Mouse (Mus musculus) intestine, embryonic 16.5 days (tissue): ENCODE measurements around the gene Gm13275. TPM values are rescaled to one million over a fixed set of nuclear protein-coding genes. Genes with fewer than 3 reads are reported as not detected.
A peak's percentile ranks its signal among the peaks of the same experiment; 100 is the strongest.
"Not testable (repeated sequence)": the region's sequence is repeated elsewhere in the genome, so short reads cannot be mapped to it uniquely, and the experiment has no call there.

ENCODE experiments used
- ATAC-seq: fragments of 200-750 bp; cut with Nextera tagmentation; 2 replicates; pipeline ENCODE4 v1.8.0; 2017; ENCODE audit warnings: moderate TSS enrichment, moderate library complexity
- H3K27ac ChIP-seq: fragments of 300-500 bp; sonication (generic); 2 replicates; pipeline ENCODE4 v1.5.1; 2014; ENCODE audit warnings: mild to moderate bottlenecking, low read length
- H3K27me3 ChIP-seq: fragments of 300-500 bp; sonication (generic); replicated peaks from 2 replicates; pipeline ENCODE4 v1.6.1; 2014; ENCODE audit warnings: low read length, control low read depth, mixed read lengths; ENCODE audit not compliant: control insufficient read depth, insufficient read depth
- H3K36me3 ChIP-seq: fragments of 300-500 bp; sonication (generic); 2 replicates; pipeline ENCODE4 v1.6.1; 2014; ENCODE audit warnings: low read length, control low read depth; ENCODE audit not compliant: control insufficient read depth, insufficient read depth
- H3K4me1 ChIP-seq: fragments of 300-500 bp; sonication (generic); 2 replicates; pipeline ENCODE4 v1.6.1; 2014; ENCODE audit warnings: low read length, control low read depth, mixed read lengths; ENCODE audit not compliant: control insufficient read depth, insufficient read depth
- H3K4me2 ChIP-seq: fragments of 300-500 bp; sonication (generic); 2 replicates; pipeline ENCODE4 v1.6.1; 2014; ENCODE audit warnings: low read depth, low read length, control low read depth
- H3K4me3 ChIP-seq: fragments of 300-500 bp; sonication (generic); 2 replicates; pipeline ENCODE4 v1.5.1; 2014; ENCODE audit warnings: mild to moderate bottlenecking, low read length
- H3K9ac ChIP-seq: fragments of 300-500 bp; sonication (generic); 2 replicates; pipeline ENCODE4 v1.6.1; 2014; ENCODE audit warnings: low read depth, low read length
- H3K9me3 ChIP-seq: fragments of 300-500 bp; sonication (generic); 2 replicates; pipeline ENCODE4 v1.6.1; 2016; ENCODE audit warnings: low read length, control low read depth; ENCODE audit not compliant: control insufficient read depth
- WGBS: fragments of 180-500 bp; shearing (Covaris S2); extraction: QIAGEN DNeasy Blood & Tissue Kit; methylation state at CpG from one replicate; pipeline ENCODE4 v1.1.7; 2014; 5-methylcytosine and 5-hydroxymethylcytosine counted together
- polyA plus RNA-seq: library from polyadenylated mRNA; unstranded; fragments of >200 nt; fragmentation: Nextera tagmentation; extraction: Ambion mirVana; gene quantifications from 2 replicates; pipeline ENCODE4 v1.2.1, GENCODE M21; 2015

Gene Gm13275
- polyA plus RNA-seq, 1 experiment from 2014 or later: not detected

DNA sequence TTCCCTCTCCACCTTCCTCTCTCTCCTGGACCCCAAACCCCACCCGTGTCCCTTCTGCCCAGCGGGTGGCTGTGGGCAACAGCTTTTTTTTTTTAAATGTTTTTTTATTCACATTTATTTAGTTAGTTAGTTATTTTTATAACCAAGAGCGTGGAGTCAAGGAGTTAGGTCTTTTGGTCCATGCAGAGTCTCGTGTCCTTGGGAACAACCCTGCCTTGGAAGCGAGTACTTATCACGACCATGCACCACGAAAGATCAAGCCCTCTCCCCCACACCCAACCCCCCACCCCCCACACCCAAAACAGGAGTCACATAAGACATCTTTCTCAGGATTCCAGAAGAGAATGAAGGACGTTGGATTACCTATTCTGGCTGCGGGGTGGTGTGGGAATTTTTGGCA, 31.9 kb upstream of the Gm13275 start:
- not testable (repeated sequence) for H3K4me2 ChIP-seq, H3K9ac ChIP-seq, ATAC-seq, H3K9me3 ChIP-seq, H3K27me3 ChIP-seq, H3K4me3 ChIP-seq, H3K27ac ChIP-seq, H3K4me1 ChIP-seq, H3K36me3 ChIP-seq
- WGBS: 65% methylated on average over 8 of the region's 9 CpGs

DNA sequence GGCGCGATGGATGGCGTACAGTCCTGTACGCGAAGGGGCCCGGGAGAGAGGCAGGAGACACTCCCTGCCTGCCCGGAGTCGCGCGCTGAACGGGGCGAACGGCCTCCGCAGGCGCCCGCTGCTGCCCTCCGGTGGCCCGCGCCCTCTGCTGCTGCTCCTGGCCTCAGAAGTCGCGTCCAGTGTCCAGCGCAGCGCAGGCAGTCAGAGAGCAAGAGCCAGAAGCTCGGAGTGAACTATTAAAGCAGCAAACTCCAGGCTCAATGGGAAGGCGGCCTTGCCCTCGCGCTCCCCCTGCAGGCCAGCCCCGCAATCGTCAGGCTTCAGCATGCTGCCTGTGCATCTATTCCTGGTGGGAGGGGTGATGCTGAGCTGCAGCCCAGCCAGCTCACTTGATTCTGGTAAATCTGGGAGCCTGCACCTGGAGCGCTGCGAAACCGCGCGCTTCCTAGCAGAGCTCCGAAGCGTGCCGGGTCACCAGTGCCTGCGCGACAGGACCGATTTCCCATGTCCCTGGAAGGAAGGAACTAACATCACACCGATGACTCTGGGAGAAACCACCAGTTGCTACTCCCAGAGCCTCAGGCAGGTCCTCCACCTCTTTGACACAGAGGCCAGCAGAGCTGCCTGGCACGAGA, 30.8 kb upstream of the Gm13275 start:
- H3K9me3 ChIP-seq, ATAC-seq, H3K4me1 ChIP-seq, H3K36me3 ChIP-seq, H3K27me3 ChIP-seq: not testable (repeated sequence)
- peak overlapping the region; percentile 61; the same call in 1 of the 2 replicates for H3K27ac ChIP-seq
- peak overlapping the region; percentile 39 for H3K4me3 ChIP-seq
- WGBS: 3% methylated on average over 22 of the region's 42 CpGs
- peak overlapping the region; percentile 47 for H3K4me2 ChIP-seq
- H3K9ac ChIP-seq: peak overlapping the region; percentile 54; the same call in 1 of the 2 replicates

- H3K4me2 ChIP-seq, H3K9me3 ChIP-seq, H3K9ac ChIP-seq, H3K36me3 ChIP-seq, H3K27me3 ChIP-seq, H3K4me3 ChIP-seq, ATAC-seq, H3K4me1 ChIP-seq, H3K27ac ChIP-seq: not testable (repeated sequence)
- no CpG with 5 or more reads among the region's 32 CpGs for WGBS
Observed at GRCm38 (mm10) chr4:88773534-88773933, 20.8 kb upstream of the Gm13275 start, which contains the start of gene Gm13290. Gm13290 (plus strand) TSS chr4:88773834.

GRCm38 (mm10) chr4:88776622-88777021, 17.7 kb upstream of the Gm13275 start, which contains the start of gene Gm13289:
Gm13289 (plus strand) TSS chr4:88776922.
- not testable (repeated sequence) for ATAC-seq, H3K4me2 ChIP-seq, H3K9me3 ChIP-seq, H3K4me3 ChIP-seq, H3K27ac ChIP-seq, H3K36me3 ChIP-seq, H3K9ac ChIP-seq, H3K27me3 ChIP-seq, H3K4me1 ChIP-seq
- no CpG with 5 or more reads among the region's 29 CpGs for WGBS

GRCm38 (mm10) chr4:88779550-88779949, 14.7 kb upstream of the Gm13275 start, which contains the start of gene Gm13272:
Gm13272 (plus strand) TSS chr4:88779850.
- H3K4me2 ChIP-seq, H3K4me3 ChIP-seq, ATAC-seq, H3K4me1 ChIP-seq, H3K36me3 ChIP-seq, H3K27ac ChIP-seq, H3K9ac ChIP-seq, H3K9me3 ChIP-seq, H3K27me3 ChIP-seq: not testable (repeated sequence)
- no CpG with 5 or more reads among the region's 29 CpGs for WGBS

GRCm38 (mm10) chr4:88780320-88780719, 14.0 kb upstream of the Gm13275 start:
- not testable (repeated sequence) for ATAC-seq, H3K27ac ChIP-seq, H3K4me3 ChIP-seq, H3K9me3 ChIP-seq, H3K36me3 ChIP-seq, H3K4me1 ChIP-seq, H3K9ac ChIP-seq, H3K4me2 ChIP-seq, H3K27me3 ChIP-seq
- 45% methylated on average over 13 of the region's 18 CpGs for WGBS

GRCm38 (mm10) chr4:88781831-88782230, 12.5 kb upstream of the Gm13275 start, which contains the start of gene Ifnz:
Ifnz (plus strand) TSS chr4:88782131.
- H3K27ac ChIP-seq, H3K9ac ChIP-seq, H3K4me1 ChIP-seq, H3K36me3 ChIP-seq, H3K27me3 ChIP-seq, H3K9me3 ChIP-seq, ATAC-seq: not testable (repeated sequence)
- 17% methylated on average over 4 of the region's 7 CpGs for WGBS
- H3K4me3 ChIP-seq: peak within 1 kb of the TSS; percentile 27; the same call in 1 of the 2 replicates
- H3K4me2 ChIP-seq: peak within 1 kb of the TSS; percentile 33; the same call in 1 of the 2 replicates

- peak overlapping the region; percentile 33; the same call in 1 of the 2 replicates for H3K4me2 ChIP-seq
Observed at GRCm38 (mm10) chr4:88782335-88782734, 12.0 kb upstream of the Gm13275 start.

GRCm38 (mm10) chr4:88785409-88785808, 8.9 kb upstream of the Gm13275 start, which contains the start of gene Gm13276:
Gm13276 (plus strand) TSS chr4:88785709.
- not testable (repeated sequence) for ATAC-seq, H3K9ac ChIP-seq, H3K36me3 ChIP-seq, H3K4me3 ChIP-seq, H3K9me3 ChIP-seq, H3K4me2 ChIP-seq, H3K4me1 ChIP-seq, H3K27me3 ChIP-seq, H3K27ac ChIP-seq
- WGBS: no CpG with 5 or more reads among the region's 27 CpGs

More at GRCm38 (mm10) chr4:88782335-88782734, 12.0 kb upstream of the Gm13275 start:
- H3K27me3 ChIP-seq, H3K27ac ChIP-seq, H3K36me3 ChIP-seq, H3K9me3 ChIP-seq, H3K4me1 ChIP-seq, ATAC-seq, H3K9ac ChIP-seq: not testable (repeated sequence)
- peak overlapping the region; percentile 27; the same call in 1 of the 2 replicates for H3K4me3 ChIP-seq
- WGBS: 0% methylated on average over 12 of the region's 31 CpGs
